Mouse (Mus musculus) brown adipose tissue, adult 24 weeks (tissue): ENCODE data around the gene Asphd1. TPM values are rescaled to one million over a fixed set of nuclear protein-coding genes. Genes with fewer than 3 reads are reported as not detected.

Experiments
- polyA plus RNA-seq: library from polyadenylated mRNA; stranded (reverse); fragments of >200 nt; gene quantifications from 2 replicates; pipeline ENCODE4 v1.2.4, GENCODE M21; 2012; ENCODE audit not compliant: missing spikeins, insufficient read depth, insufficient read length

Gene Asphd1
- polyA plus RNA-seq, 1 experiment: not detected

Other genes with a start within 250 kb of the Asphd1 start
- 8.5 and 10.0 TPM in 2 replicates for gene Coro1a, start 241.8 kb downstream of the Asphd1 start, polyA plus RNA-seq
- gene Mapk3, start 190.0 kb downstream of the Asphd1 start, polyA plus RNA-seq: 68.9 and 90.6 TPM in 2 replicates
- not detected in 2 replicates for gene Gdpd3, start 183.2 kb downstream of the Asphd1 start, polyA plus RNA-seq
- 156 and 157 TPM in 2 replicates for gene Ypel3, start 172.6 kb downstream of the Asphd1 start, polyA plus RNA-seq
- not detected in 2 replicates for gene Tbx6, start 168.1 kb downstream of the Asphd1 start, polyA plus RNA-seq
- gene Ppp4c, start 157.1 kb downstream of the Asphd1 start, polyA plus RNA-seq: 46.4 and 53.3 TPM in 2 replicates
- 50.7 and 63.7 TPM in 2 replicates for gene Fam57b, start 151.9 kb downstream of the Asphd1 start, polyA plus RNA-seq
- not detected in 2 replicates for gene 4930451I11Rik, start 117.9 kb downstream of the Asphd1 start, polyA plus RNA-seq
- not detected in 2 replicates for gene Doc2a, start 102.2 kb downstream of the Asphd1 start, polyA plus RNA-seq
- 6.1 and 7.4 TPM in 2 replicates for gene Hirip3, start 87.6 kb downstream of the Asphd1 start, polyA plus RNA-seq
- 16.4 and 27.1 TPM in 2 replicates for gene Ino80e, start 87.2 kb downstream of the Asphd1 start, polyA plus RNA-seq
- 17.6 and 22.7 TPM in 2 replicates for gene Taok2, start 64.9 kb downstream of the Asphd1 start, polyA plus RNA-seq
- 41.9 and 45.2 TPM in 2 replicates for gene Tmem219, start 26.7 kb downstream of the Asphd1 start, polyA plus RNA-seq
- gene Kctd13, start 20.7 kb downstream of the Asphd1 start, polyA plus RNA-seq: 8.8 and 10.9 TPM in 2 replicates
- 0.71 and 0.75 TPM in 2 replicates for gene Sez6l2, start 981 bp upstream of the Asphd1 start, polyA plus RNA-seq
- 33.4 and 41.3 TPM in 2 replicates for gene Cdipt, start 26.3 kb upstream of the Asphd1 start, polyA plus RNA-seq
- 2.0 and 2.3 TPM in 2 replicates for gene Cdiptos, start 26.5 kb upstream of the Asphd1 start, polyA plus RNA-seq
- gene Mvp, start 65.0 kb upstream of the Asphd1 start, polyA plus RNA-seq: 27.9 and 52.7 TPM in 2 replicates
- gene Pagr1b, start 66.9 kb upstream of the Asphd1 start, polyA plus RNA-seq: 14.1 TPM in 1 of 2 replicates, not detected in the other
- 5.9 and 26.0 TPM in 2 replicates for gene Pagr1a, start 67.8 kb upstream of the Asphd1 start, polyA plus RNA-seq
- 12.4 TPM in 1 of 2 replicates, not detected in the other for gene Gm42742, start 71.5 kb upstream of the Asphd1 start, polyA plus RNA-seq
- gene Prrt2, start 71.6 kb upstream of the Asphd1 start, polyA plus RNA-seq: 0.55 and 0.58 TPM in 2 replicates
- 23.3 and 33.6 TPM in 2 replicates for gene Maz, start 77.5 kb upstream of the Asphd1 start, polyA plus RNA-seq
- gene Kif22, start 92.9 kb upstream of the Asphd1 start, polyA plus RNA-seq: not detected in 2 replicates
- gene Zg16, start 137.7 kb upstream of the Asphd1 start, polyA plus RNA-seq: not detected in 2 replicates
- gene AI467606, start 141.8 kb upstream of the Asphd1 start, polyA plus RNA-seq: 0.96 and 1.8 TPM in 2 replicates
- gene Qprt, start 172.6 kb upstream of the Asphd1 start, polyA plus RNA-seq: 0.75 and 1.5 TPM in 2 replicates
- 0.44 TPM in 1 of 2 replicates, not detected in the other for gene Spn, start 188.2 kb upstream of the Asphd1 start, polyA plus RNA-seq
- 15.3 and 17.4 TPM in 2 replicates for gene Cd2bp2, start 246.5 kb upstream of the Asphd1 start, polyA plus RNA-seq